Mouse (Mus musculus): ENCODE data around the gene Gm49391. TPM values are rescaled to one million over a fixed set of nuclear protein-coding genes. Genes with fewer than 3 reads are reported as not detected.
"Not testable (repeated sequence)": the region's sequence is repeated elsewhere in the genome, so short reads cannot be mapped to it uniquely, and the experiment has no call there.

Gene Gm49391
- total RNA-seq (2021), result 1 to 10 TPM; 1.2 to 2.5 TPM

DNA sequence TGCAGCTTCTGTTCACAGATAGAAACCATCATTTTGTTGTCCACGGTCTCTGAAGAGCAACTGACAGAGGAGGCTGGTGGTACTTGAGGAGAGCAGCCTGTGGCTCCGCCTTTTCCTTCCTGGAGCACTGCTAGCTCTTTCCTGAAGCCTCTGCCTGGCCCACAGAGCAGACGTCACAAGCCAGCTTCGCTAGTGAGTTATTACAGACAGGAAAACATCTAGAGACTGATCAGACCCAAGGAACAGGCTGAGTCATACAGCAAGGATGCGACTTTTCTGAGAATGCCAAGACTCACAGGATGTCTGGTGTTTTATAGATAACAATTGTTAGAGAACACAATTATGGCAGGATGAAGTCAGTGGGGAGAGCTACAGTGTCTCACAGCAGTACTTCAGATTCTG, at the start of gene Gm49391, which contains the start of gene Ctla2a:
TSS of gene Gm49391 (minus strand) at position 72 of the 402 bp plus-strand sequence.
TSS of gene Ctla2a (minus strand) at position 126 of the 402 bp plus-strand sequence.
- intact Hi-C loops (cut with DNase I), result no loop called here
- no peak for DNase-seq

DNA sequence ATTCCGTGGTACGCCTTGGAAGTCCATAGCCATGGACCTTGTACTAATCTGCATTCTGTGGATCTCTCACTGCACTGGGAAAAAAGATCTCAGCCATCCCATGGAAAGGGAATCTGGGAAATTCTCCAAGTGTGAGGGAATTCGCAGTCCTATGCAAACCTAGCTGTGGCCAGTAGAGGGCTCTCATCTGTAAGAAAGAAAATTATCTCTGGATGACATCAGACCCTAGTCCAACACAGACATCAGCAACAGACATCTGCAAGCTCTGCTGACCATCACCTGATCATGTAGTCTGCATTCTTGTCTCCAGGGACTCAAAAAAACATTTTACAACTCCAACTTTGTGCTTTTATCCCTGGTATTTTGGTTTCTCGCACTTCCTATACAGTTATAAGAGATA, 35.9 kb upstream of the Gm49391 start:
- DNase-seq; intact Hi-C loops (cut with DNase I): not testable (repeated sequence)

DNA sequence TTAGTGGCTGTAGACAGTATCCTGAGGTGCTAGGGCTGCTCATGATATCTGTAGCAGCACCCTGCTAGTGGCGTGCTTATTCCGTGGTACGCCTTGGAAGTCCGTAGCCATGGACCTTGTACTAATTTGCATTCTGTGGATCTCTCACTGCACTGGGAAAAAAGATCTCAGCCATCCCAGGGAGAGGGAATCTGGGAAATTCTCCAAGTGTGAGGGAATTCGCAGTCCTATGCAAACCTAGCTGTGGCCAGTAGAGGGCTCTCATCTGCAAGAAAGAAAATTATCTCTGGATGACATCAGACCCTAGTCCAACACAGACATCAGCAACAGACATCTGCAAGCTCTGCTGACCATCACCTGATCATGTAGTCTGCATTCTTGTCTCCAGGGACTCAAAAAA, 27.6 kb upstream of the Gm49391 start:
- intact Hi-C loops (cut with DNase I), result not testable (repeated sequence)

DNA sequence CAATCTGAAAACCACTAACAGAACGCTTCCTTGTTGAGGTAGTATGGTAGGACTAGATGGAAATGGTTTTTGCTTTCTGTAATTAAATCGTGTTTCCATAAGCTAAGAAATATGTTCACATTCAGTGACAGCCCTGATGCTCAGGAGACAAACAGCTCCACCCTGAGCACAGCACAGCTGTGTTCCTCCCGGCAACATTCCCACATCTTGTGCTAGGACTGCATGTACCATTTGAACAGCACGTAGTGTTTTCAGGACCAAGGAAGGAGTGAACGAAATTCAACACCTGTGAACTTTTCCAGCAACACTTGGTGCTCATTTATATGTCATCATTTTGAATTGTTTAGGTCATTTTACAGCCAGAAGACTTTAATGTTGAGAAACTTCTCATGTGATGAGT, 25.3 kb upstream of the Gm49391 start:
- DNase-seq, result no peak
- intact Hi-C loops (cut with DNase I), result no loop called here

More for the DNA sequence above, 27.6 kb upstream of the Gm49391 start:
- not testable (repeated sequence) for DNase-seq

DNA sequence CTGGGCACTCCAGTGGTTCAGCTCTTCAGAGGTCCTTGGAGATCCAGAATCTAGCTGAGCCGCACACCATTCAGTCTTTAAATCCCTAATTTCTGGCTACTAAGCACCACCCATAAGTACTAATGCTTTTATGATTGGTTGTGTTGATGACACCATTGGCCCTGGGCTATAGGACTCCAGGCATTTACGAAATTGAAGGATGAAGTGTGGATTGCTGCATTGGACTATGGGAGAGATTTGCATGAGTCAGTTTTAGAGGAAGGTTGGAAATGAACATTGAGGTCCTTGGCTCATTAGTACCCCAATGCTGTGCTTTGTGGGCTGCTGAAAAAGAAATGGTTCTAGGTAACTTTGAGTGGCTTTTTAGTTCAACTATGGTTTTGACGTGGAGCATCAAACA, 5.5 kb upstream of the Gm49391 start, which contains the start of gene Tpbpa:
TSS of gene Tpbpa (minus strand) at position 101 of the 400 bp plus-strand sequence.
- DNase-seq; intact Hi-C loops (cut with DNase I): not testable (repeated sequence)

DNA sequence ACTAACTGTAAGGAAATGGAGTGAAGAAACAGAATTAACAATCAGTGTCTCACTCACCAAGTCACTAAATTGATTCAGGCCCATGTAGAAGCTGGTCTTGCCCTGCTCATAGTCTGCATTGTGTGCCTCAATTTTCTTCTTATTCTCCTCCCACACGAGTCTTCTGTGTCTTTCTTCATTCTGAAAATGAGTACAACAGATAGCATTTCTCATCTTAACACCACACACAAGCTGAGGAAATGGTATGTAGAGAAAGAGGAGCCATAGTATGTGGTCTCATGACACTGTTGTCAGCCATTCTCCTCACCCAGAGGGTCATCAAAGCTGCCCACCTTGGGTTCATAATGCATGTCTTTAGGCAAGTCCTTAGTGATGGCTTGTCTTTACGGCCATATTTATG, 881 bp downstream of the Gm49391 start, which contains the start of gene Gm49393:
TSS of gene Gm49393 (minus strand) at position 101 of the 400 bp plus-strand sequence.
- intact Hi-C loops (cut with DNase I); DNase-seq: not testable (repeated sequence)

DNA sequence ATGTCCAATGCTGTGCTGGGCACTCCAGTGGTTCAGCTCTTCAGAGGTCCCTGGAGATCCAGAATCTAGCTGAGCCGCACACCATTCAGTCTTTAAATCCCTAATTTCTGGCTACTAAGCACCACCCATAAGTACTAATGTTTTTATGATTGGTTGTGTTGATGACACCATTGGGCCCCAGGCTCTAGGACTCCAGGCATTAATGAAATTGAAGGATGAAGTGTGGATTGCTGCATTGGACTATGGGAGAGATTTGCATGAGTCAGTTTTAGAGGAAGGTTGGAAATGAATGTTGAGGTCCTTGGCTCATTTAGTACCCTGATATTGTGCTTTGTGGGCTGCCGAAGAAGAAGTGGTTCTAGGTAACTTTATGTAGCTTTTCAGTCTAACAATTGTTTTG, 31.6 kb downstream of the Gm49391 start, which contains the start of gene Tpbpb:
TSS of gene Tpbpb (minus strand) at position 101 of the 400 bp plus-strand sequence.
- intact Hi-C loops (cut with DNase I), result not testable (repeated sequence)

DNA sequence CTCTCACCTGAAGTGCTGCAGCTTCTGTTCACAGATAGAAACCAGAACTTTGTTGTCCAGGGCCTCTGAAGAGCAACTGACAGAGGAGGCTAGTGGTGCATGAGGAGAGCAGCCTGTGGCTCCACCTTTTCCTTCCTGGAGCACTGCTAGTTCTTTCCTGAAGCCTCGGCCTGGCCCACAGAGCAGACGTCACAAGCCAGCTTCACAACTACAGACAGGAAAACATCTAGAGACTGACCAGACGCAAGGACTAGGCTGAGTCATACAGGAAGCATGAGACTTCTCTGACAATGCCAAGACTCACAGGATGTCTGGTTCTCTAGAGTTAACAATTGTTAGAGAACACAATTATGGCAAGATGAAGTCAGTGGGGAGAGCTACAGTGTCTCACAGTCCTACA, 39.0 kb downstream of the Gm49391 start, which contains the start of gene Ctla2b:
TSS of gene Ctla2b (minus strand) at position 120 of the 400 bp plus-strand sequence.
- no peak for DNase-seq
- intact Hi-C loops (cut with DNase I), result no loop called here

More for the DNA sequence above, 31.6 kb downstream of the Gm49391 start, which contains the start of gene Tpbpb:
- not testable (repeated sequence) for DNase-seq

DNA sequence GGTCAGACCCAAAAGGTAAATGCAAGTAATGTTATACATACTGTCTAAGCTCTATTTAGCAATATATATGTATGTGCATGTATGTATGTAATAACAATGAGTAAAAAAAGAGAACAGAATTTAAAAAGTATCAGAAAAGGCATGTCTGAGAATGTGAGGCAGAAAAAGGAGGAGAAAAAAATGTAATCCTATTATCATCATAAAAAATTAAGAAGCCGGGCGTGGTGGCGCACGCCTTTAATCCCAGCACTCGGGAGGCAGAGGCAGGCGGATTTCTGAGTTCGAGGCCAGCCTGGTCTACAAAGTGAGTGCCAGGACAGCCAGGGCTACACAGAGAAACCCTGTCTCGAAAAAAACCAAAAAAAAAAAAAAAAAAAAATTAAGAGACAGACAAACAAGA, 39.6 kb downstream of the Gm49391 start, which contains the start of gene Gm49392:
TSS of gene Gm49392 (minus strand) at position 101 of the 400 bp plus-strand sequence.
- DNase-seq; intact Hi-C loops (cut with DNase I): not testable (repeated sequence)

DNA sequence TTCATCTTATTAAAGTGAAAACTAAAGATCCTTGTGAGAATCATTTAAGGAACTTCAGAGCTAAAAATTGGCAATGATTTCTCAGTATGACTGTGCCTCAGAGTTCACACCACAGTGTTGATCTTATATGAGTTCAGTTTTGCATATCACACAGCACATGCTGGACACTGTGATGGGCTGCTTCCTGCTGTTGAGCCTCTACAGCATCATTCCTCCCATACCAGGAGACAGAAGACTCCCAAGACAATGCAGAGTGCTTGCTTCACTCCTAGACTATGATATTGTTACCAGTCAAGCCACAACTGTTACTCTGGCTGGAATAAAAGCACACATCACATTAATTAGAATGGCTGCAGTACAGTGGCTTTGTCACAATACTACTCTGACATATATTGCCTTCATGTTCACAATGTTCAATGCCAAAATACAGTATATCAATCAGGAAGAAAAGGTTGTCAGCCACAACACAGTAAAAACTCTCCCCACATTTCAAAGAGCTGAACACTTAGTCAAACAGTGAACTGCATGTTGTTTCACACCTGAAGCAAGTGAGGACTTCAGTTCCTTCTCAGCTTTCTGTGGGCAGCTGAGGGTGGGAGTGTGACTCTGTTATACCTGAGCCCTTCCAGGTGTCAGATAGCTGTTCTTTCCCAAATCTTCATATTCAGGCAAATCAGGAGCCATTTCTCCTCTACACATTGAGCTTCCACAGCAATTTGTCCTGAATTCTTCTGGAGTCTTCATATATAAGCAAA, 40.8 kb downstream of the Gm49391 start:
- intact Hi-C loops (cut with DNase I), result no loop called here
- DNase-seq, result no peak

DNA sequence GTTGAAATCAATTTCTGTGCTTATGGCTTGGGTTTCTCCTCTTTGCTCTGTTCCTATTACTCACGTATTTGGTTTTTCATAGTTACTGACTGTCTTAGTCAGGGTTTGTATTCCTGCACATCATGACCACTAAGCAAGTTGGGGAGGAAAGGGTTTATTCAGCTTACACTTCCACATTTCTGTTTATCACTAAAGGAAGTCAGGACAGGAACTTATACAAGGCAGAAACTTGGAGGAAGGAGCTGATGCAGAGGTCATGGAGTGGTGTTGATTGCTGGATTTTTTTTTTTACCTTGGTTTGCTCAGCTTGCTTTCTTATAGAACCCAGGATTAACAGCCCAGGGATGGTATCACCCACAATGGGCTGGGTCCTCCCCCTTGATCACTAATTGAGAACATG, 44.1 kb downstream of the Gm49391 start:
- intact Hi-C loops (cut with DNase I), result no loop called here
- DNase-seq, result no peak

DNA sequence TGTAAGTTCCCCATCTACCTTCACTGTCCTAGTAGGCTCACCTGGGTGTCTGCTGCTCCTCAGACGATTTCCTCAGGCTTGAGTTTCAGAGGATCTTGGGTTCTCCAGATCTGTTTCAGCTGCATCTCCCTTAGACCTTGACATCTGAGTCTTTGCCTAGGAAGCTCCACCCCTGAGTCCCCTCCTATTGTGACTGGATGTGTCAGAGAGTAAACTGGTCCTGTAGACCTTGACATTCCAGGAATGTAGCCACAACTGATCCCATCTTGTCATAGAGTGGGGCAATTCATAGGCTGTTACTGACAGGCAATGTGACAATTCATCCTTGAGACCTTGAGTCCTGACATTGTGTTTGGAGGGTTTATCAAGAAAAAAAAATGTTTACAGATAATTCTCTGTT, 72.1 kb downstream of the Gm49391 start, which contains the start of gene 4930486L24Rik:
TSS of gene 4930486L24Rik (minus strand) at position 195 of the 400 bp plus-strand sequence.
- intact Hi-C loops (cut with DNase I), result no loop called here
- DNase-seq, result no peak

DNA sequence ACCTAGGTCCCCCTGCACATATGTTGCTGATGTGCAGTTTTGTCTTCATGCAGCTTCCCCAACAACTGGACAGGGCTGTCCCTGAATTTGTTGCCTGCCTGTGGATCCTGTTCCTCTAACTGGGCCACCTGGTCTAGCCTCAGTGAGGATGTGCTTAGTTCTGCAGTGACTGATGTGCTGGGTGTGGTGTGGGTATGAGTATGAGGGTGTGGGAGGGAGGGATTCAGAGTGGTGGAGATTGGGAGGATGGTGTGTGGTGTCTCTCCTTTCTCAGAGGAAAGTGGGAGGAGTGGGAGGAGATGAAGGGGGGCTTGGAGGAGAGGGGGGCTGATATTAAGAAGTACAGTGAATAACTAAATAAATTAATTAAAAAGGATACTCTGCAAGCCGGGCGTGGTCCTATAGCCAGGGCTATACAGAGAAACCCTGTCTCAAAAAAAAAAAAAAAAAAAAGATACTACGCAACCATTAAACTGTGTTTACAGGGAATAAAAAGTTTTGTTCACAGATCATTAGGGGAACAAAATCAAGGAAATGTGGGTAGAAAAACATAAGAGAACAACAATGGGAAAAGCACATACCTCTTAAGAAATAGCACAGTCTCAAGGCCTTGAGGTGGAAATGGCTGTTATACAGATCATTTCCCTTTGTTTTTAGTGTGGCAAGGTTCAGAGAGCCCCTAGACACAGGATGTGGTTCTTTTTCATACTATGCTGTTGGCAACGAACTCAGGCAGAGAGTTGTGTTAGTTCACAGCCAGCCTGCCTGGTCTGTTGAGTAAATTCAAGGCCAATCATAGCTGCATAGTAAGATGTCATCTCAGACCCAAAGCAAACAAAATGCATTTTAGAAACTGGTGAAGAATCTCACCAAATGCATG, 87.9 kb downstream of the Gm49391 start:
- DNase-seq, result no peak
- intact Hi-C loops (cut with DNase I), result no loop called here

Other genes starting within 250 kb of the Gm49391 start
- gene BC051665, start 150.2 kb downstream of the Gm49391 start, total RNA-seq (2021), result not detected
- gene Ctsll3, start 133.7 kb downstream of the Gm49391 start, total RNA-seq (2021), result not detected
- not detected for gene 4930486L24Rik, start 72.1 kb downstream of the Gm49391 start, total RNA-seq (2021)
- gene Gm49392, start 39.7 kb downstream of the Gm49391 start, total RNA-seq (2021), result not detected
- 1 to 10 TPM in 1 of 2 experiments, not detected in 1; 2.1 TPM for gene Ctla2b, start 39.1 kb downstream of the Gm49391 start, total RNA-seq (2021)
- gene Tpbpb, start 31.7 kb downstream of the Gm49391 start, total RNA-seq (2021), result not detected
- gene Gm49393, start 981 bp downstream of the Gm49391 start, total RNA-seq (2021), result not detected
- 10 to 100 TPM; 14.8 to 16.7 TPM for gene Ctla2a, start 54 bp upstream of the Gm49391 start, total RNA-seq (2021)
- gene Tpbpa, start 5.4 kb upstream of the Gm49391 start, total RNA-seq (2021), result not detected
- not detected for gene Ctsj, start 69.4 kb upstream of the Gm49391 start, total RNA-seq (2021)
- gene Ctsq, start 104.1 kb upstream of the Gm49391 start, total RNA-seq (2021), result not detected
- not detected for gene Ctsr, start 227.7 kb upstream of the Gm49391 start, total RNA-seq (2021)

Measured in left cerebral cortex, postnatal 4 days (tissue).